Mouse (Mus musculus): Measurements from ENCODE around the gene Lrrc4.

Gene Lrrc4

DNA sequence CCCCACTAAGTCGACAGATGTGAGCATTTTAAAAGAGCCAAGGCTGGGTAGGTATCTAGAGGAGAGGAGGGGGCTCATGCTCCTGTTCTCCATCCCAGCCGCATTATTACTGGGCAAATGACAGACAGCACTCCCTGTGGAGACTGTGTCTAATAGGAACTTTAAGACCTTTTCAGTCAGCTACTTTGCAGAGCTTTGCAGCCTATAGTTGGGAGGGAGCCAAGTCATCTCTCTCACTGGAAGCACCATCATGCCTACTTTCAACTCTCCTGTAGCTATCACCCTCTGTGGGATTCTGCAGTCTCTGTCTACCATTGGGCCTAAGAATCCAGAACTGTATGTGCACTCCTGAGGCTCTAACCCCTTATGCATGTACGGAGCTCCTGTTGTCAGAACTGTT lies 5.7 kb downstream of the Lrrc4 start:
- no peak for DNase-seq (ENCODE audit: low spot score)

DNA sequence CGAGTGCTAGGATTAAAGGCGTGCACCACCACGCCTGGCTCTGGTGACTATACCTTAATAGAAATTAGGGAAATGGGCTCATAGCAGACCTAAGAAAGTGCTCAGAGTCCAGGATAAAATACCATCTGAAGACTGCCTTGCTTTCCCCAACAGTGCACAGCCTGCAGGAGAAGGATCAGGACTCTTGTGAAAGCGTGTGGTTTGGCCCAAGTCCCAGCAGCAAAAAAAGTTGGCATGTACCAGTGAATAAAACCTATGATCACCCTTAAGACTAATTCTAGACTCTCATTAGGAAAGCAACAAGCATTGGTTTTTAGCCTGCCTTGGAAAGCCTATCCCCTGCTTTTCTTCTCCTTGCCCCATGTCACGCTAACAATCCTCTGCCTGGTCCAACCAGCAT lies 7.7 kb downstream of the Lrrc4 start:
- DNase-seq (ENCODE audit: low spot score) = no peak

DNA sequence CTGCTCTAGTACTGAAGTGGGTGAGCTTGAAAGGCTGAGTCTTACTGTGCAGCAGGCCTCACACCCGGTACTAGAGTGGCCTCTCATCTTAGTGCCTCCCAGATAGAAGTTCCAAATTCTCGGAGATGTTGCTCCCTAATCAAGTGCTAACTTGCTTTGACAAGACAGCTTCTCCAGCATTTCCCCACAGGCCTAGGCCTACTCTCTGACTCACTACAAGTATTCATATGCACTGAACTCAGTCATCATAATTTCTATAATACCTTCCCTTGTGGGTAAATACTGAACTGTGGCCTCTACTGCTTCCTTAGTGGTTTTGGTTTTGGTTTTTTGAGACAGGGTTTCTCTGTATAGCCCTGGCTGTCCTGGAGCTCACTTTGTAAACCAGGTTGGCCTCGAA lies 8.2 kb downstream of the Lrrc4 start:
- DNase-seq (ENCODE audit: low spot score) = no peak

DNA sequence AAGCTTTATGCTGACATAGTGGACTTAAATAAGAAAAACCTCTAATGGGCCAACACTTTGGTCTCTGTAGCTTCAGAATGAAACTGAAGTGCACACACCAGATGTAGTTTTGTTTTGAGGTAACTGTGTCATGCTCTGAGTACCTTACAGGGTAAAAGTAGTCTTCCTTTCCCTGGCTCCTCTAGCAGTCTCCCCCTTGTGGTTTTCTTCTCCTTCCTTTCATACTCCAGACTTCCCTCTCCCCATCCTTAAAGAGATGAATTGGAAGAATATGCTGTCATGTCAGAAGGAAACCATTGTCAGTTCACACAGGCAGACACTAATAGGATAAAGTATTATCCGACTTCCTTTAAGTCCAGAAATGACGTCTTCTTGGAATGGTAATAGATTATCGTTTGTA lies 9.3 kb downstream of the Lrrc4 start:
- DNase-seq (ENCODE audit: low spot score) = no peak

DNA sequence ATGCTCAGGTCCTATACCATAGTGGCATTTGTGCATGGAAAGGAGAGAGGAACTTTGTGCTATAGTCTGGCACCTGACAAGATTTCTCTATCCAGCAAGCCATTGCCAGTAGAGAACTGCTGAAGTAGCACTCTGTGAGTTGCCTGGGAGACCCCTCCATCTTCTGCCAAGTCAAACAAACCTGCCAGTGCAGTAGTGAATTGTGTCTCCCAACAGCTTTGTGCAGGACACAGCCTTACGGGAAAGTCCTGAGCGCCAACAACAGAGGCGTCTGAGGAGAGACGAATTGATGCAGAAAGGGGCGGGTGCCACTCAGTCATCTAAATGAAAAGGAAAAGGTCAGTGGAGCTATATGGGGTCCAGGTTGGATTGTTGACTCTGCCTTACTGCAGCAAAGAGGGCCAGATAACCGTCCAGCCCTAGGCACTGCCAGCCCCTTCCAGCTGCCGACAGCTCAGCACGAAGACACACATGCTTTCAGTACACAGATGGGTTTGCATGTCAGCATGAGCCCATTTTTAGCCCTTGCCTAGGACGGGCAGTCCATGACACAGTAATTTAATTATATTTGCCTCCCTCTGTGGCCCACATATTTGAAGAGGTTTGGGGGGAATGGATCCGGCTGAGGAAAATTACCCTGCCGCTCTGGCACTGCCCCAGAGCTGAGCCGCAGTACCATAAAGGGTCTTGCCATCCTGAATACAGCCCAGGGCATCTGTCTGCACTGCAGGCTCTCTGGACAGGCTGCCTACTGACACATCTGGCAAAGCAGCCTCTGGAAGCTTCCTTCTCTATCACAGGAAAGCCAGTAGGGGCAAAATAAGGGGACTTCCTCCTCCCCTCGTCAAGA lies 11.8 kb downstream of the Lrrc4 start:
- no peak for DNase-seq (ENCODE audit: low spot score)

DNA sequence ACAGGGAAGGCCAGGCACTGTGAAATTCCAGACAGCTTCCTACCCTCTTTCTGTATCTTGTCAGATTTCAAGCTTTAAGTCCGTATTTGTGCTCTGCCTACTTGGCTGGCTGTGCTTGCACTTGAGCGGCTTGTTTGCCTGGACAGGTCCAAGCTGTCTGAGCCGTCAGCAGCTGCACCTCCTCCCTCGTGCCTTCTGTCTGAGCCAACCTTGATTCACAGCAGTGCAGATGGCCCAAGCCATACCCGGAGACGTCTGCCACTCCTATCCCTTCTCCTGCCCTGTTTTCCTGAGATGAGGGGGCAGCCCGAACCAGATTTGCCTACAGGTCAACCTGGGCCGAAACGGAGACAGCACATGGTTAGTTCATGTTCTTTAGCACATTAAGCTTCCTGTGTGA lies 14.5 kb downstream of the Lrrc4 start:
- no peak for DNase-seq (ENCODE audit: low spot score)

DNA sequence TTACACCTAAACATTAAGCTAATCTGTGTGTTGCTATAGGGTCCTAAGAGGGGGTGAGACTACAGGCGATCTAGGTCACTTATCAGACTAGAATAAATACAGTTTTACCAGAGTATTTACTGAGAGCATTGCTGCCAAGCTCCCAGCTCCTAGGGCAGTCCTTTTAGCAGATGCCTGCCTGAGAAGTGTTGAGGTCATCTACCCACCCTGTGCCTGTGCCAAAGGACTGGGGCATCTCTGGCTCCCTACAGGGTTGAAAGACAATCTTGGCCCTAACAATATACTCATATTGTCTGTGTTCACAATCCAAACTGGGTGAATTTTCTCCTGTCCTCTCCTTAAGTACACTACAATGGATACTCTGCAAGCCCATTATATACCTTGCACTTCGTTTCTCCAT lies 16.7 kb downstream of the Lrrc4 start:
- no peak for DNase-seq (ENCODE audit: low spot score)

DNA sequence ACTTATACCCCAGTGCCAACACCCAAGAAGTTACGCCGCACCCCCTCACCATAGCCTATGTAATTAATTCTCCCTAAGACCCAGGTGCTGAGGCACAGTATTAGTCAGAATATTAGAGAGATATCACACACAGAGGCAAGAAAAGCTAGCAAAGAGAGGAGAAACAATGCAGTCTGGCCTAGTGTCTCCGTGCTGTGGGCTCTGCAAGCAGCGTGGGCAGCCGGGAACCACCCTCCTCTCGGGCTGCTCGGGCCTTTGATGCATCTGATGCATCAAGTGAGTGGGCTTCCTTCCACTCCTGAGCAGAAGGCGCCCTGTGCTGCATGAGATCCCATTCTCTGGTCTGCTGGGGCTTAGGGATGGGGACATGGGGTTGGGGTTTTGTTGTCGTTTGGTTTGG lies 18.5 kb downstream of the Lrrc4 start:
- DNase-seq (ENCODE audit: low spot score) = no peak

DNA sequence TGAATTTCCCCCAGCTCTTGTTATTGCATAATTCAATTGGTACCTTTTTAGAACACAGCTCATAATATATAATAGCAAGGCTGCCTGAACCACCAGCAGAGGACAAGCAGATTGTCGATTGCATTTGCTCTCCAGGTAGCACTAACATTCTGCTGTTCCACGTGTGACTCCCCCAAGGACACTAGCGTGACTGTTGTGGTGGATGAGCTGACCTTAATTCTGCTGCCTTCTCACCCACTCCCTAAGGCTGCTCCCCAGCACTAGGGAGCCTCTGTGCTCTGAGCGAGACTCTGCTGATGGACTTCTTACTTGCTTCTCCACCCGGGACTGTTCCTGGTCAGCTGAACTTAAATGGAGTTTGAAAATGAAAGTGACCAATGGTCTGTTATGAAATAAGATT lies 26.8 kb downstream of the Lrrc4 start:
- no peak for DNase-seq (ENCODE audit: low spot score)

DNA sequence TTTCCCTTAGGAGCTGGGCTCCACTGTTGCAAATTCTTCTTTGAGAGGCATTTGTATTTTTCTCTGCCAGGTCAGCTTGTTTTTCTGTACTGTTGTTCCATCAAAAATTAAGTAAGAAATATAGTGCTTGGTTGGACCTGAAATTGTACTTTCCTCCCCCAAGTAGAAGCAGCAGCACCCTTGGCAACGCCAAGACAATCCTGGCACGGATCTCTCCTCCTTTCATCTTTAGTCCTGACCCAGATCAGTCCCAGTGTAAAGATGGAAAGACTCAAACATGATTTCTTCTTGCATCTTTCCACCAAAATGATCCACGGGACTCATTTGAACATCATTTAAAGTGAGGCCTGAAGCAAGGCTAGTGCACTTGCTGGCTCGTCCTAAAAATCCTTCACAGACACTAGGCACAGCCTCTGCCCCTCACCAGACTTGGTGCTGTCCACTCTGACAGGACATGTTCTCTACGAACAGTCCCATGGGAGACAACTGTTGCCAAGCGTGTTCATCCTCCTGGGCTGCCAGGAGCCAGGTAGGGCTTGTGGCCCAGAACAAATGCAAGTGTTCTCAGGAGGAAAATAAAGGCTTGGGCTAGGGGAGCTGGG lies 27.8 kb downstream of the Lrrc4 start:
- DNase-seq (ENCODE audit: low spot score) = no peak

DNA sequence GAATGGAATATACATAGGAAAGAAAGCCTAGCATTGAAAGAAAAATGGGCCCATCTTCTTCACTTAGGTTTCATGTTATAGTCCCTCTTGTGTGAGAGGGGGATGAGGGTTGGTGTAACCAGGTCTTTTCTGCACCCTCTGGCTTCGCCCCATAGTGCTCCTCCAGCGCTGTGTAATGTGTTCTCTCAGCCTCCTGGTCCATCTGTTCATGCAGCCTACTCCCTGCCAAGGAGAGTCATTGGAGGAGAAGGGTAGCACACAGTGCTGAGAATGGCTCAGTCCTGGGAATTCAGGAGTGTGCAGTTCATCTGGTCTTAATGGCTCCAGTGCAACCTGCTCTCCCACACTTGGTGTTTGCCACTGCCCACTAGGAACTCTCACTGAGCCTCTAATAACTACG lies 30.6 kb downstream of the Lrrc4 start:
- no peak for DNase-seq (ENCODE audit: low spot score)

DNA sequence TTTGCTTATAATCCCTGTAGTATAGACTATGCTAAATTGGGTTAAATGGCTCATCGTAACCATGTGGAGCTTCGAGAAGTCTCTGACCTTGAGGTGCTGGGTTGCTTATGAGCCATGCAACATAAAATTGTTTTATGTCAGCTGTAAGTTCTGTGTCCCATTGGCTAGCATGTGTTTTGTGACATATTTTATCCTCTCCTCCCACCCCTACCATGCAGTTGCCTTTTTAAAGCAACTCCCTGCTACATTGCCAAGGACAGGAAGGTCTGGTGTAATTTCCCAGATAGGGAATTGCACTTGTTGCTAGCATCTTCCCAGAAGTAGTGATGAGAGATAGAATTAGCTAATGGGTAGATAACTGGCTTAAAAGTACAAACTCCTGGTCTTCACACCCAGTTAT lies 31.7 kb downstream of the Lrrc4 start:
- no peak for DNase-seq (ENCODE audit: low spot score)

DNA sequence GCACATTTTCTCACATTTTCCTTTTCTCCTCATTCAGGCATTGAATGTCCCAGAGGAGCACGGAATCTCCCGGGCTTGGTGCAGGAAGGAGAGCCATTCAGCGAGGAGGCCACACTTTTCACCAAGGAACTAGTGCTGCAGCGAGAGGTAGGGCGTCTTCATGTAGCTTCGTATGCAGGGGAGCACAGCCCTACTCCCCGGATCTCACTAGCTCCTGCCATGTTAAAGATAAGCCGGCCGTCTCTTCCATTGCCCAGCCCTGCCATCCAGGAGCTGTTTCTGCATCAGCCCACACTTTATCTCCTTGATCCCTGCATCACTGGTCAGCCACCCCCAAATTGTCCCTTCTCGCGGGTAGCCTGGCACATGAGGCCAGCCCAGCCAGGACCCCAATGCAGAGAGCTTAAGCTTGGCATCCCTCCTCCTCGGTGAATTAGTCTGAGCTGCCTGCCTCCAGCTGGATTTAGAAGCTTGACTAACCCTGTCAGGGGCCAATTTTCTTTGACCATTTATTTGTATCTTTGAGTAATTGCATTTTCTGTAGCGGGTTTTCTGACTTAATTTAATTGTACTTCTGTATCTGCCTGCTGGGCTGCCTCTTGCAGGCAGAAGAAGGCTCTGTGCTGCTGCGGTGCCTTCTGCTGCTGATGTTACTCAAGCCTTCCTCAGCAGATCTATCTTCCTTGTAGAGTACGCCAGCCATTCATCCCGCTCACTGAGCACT lies 35.6 kb downstream of the Lrrc4 start:
- no peak for DNase-seq (ENCODE audit: low spot score)

DNA sequence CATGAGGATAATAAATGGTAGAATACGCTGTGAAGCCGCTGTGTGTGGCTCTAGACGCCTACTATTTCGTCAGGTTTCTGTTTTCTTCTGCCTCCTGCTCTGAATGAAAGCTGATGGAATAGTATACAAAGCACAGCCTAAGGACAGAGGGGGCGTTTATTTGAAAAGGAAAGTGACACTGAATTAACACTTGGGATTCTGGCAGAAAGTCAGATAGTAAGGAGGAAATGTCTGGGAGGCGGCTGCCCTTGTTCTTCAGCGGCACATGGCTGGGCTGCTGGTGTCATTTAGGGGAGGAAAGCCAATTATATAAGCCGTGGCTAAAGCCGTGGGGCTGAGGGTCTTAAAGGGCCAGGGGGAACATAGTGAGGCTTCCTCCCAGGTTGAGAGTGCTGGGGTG lies 36.2 kb downstream of the Lrrc4 start:
- DNase-seq (ENCODE audit: low spot score) = no peak

DNA sequence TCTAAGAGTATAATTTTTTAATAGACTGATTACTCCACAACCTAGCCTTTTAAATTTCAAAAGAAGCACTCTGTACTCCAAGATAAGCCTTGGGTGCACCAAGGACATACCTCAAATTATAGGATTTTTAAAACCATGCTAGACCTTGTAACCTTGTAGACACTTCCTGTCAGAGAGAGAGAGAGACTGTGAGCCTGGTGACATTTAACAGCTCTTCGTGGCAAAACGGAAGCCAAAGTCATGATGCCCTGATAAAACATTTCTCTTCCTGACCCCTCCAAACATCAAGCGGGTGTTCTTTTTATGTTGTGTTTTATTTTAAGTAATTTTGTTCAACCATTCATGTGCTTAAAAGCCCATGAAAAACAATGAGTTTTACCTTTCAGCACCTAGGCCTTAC lies 39.7 kb downstream of the Lrrc4 start:
- no peak for DNase-seq (ENCODE audit: low spot score)

DNA sequence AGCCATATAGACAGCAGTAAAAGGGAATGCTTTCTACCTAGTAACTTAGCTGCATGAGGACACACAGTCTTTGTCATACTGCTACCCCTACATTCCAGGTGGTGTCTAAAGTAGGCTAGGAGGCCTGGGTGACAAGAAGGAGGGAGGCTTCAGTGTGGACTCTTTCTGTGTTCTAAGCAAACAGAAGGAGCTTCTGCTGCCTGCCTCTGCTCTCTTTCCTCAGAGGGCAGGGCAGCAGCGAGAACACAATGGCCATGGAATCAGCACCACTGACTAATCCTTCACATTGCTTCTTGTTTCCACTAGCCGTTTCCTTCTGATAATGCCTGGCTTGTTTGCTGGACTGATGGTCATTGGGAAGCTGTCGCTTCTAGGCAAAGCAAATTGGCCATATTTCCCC lies 40.4 kb downstream of the Lrrc4 start:
- DNase-seq (ENCODE audit: low spot score) = no peak

DNA sequence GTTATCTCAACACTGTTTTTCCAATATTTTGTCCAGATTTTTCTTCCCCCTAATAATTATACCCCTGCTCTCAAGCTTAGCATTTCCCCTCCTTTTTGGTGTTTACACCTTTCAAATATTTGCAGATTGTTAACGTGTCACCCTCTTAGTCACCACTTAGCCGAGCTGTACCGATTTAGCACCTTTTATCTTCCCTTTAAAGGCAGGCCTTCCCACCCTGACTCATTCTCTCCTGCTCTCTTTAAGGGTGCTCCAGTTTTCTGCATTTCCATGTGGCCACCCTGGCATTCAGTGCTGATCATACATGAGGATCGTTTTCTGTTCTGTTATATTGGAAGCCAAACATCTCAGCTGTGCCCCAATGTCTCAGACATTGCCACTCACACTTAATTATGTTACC lies 41.9 kb downstream of the Lrrc4 start:
- DNase-seq (ENCODE audit: low spot score) = no peak

DNA sequence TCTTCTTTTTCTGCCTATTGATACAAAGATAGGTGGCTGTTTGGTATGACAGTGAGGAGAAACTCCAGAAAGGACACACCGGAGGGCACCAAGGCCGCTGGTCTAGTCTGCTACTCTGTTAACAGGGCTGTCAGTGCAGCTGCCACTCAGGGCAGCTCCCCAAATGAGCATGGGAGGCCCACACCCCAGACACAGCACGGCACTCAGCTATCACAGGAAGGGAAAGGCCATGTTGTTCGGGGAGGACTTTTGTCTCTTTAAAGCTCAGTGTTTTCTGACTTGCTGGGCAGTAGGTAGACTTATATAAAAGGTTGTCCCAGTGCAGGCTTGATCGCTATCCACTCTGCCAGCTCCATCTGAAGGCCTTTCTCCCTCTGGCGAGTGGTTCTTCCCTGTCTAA lies 44.4 kb downstream of the Lrrc4 start:
- no peak for DNase-seq (ENCODE audit: low spot score)

DNA sequence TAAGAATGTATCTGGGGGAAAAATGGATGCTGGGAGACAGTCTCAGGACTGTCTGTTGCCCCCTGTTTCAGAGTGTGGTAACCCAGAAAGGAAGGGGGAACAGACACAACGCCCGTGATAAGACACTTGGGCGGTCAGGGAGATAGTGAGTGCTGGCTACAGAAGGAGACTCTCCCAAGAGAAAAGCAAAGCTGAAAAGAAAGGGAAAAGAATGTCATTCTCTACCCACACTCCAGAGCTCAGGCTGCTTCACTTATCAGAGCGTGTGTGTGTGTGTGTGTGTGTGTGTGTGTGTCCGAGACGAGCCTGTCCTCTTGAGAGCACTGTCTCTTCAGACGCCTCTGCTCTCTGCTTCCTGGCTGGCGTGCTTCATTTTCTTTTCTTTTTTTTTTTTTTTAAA lies 45.8 kb downstream of the Lrrc4 start:
- DNase-seq (ENCODE audit: low spot score) = no peak

DNA sequence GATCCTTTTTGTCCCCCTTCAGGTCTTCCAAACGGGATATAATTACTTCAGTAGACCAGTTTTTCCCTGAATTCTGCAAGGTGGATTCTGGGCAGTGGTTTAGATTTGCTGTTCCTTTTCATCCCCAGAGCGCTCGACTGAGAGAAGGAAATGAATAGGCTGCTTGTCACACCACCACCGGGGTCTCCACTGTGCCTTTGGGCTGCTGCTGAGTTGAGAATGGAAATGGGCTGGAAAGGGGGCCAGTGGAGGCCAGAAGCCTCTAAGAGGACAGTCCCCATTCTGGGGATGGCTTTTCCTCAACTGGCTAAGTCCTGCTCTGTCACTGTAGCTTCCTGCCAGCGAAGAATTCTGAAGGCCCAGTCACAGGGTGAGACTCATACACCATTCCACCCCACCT lies 47.6 kb downstream of the Lrrc4 start:
- DNase-seq (ENCODE audit: low spot score) = no peak

DNA sequence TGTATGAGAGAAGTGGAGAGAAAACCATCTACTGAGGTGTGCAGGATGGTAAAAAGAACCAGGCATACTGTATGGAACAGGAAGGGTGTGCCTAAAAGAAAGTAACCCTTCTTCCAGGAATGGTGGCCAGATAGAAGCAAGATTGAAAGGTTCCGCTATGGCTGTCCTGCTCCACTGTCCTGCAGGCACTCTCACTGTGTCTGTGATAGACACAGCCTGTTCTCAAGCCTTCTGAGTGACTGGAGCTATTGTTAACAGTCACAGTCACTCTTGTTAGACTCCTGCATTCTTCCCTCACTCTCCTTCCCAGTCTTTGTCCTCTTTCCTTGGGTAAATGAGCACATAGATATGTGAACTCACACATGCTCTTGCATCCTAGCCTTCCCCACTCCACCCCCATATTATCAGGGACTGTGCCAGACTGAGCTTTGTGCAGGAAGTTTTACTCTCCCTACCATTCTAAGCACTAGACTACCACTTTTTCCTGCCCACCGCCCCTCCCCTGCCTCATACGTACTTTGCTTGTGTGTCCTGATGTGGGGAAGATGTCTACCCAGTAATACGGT lies 48.4 kb downstream of the Lrrc4 start:
- no peak for DNase-seq (ENCODE audit: low spot score)

DNA sequence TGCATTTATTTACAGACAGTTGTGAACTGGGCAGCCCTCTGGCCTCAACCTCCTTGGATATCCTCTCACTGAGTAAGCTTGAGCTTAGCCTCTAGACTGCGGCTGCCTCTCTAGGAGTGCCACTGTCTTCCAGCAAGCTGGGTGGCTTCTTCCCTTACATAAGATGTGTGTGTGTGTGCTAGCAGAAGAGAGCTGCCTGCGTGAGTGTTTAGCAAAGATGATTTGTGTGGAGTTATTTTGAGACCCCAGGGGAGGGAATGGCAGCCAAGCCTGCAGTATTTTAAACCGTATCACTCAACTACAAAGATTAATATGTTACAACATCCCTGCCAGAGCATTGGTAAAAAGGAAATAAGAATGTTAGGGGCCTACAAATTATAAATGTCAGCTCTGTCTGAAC lies 49.9 kb downstream of the Lrrc4 start:
- no peak for DNase-seq (ENCODE audit: low spot score)

DNA sequence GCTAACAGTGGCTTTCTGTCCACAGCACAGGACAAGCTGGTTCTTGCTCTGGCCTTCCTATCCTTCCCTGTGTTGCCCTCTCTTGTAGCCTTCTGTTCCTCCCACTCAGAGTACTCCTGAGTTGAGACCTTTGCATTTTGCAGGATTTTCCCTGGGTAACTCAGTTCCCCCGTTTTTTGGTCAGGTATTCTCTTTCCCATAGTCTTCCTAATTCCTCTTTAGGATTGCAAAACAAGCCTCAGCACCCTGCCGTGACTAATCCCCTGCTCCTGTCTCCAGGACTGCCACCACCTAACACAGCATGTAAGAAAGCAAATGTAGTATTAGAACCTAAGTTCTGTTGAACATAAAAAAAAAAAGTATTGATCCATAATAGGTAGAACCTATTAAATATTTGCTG lies 60.2 kb downstream of the Lrrc4 start:
- DNase-seq (ENCODE audit: low spot score) = no peak

Data from T-cell, adult 2 months (primary cell).